Mouse (Mus musculus) heart, postnatal 0 days (tissue): ENCODE data around the gene Cfap298. TPM values are rescaled to one million over a fixed set of nuclear protein-coding genes. Genes with fewer than 3 reads are reported as not detected.

Source experiments
- ATAC-seq: fragments of 200-750 bp; cut with Nextera tagmentation; 2 replicates; pipeline ENCODE4 v1.8.0; 2017; ENCODE audit warnings: low read depth, moderate number of reproducible peaks, moderate library complexity; ENCODE audit not compliant: insufficient read depth
- DNase-seq: peaks from one replicate; pipeline ENCODE4 v3.0.0-alpha.2; 2016; ENCODE audit warnings: low spot score
- H3K27ac ChIP-seq: fragments of 300-500 bp; sonication (generic); 2 replicates; pipeline ENCODE4 v1.5.1; 2014; ENCODE audit warnings: low read depth, mild to moderate bottlenecking
- H3K27me3 ChIP-seq: fragments of 300-500 bp; sonication (generic); 2 replicates; pipeline ENCODE4 v1.6.1; 2014; ENCODE audit warnings: low read length, mixed read lengths; ENCODE audit not compliant: control insufficient read depth, insufficient read depth
- H3K36me3 ChIP-seq: fragments of 300-500 bp; sonication (generic); replicated peaks from 2 replicates; pipeline ENCODE4 v1.6.1; 2014; ENCODE audit warnings: low read length, mixed read lengths; ENCODE audit not compliant: control insufficient read depth, insufficient read depth
- H3K4me1 ChIP-seq: fragments of 300-500 bp; sonication (generic); 2 replicates; pipeline ENCODE4 v1.6.1; 2014; ENCODE audit warnings: antibody characterized with exemption; ENCODE audit not compliant: control insufficient read depth, insufficient read depth
- H3K4me2 ChIP-seq: fragments of 300-500 bp; sonication (generic); 2 replicates; pipeline ENCODE4 v1.6.1; 2014; ENCODE audit warnings: low read depth, mild to moderate bottlenecking, low read length, moderate library complexity
- H3K4me3 ChIP-seq: fragments of 300-500 bp; sonication (generic); 2 replicates; pipeline ENCODE4 v1.5.1; 2014; ENCODE audit warnings: low read depth, low read length
- H3K9ac ChIP-seq: fragments of 300-500 bp; sonication (generic); replicated peaks from 2 replicates; pipeline ENCODE4 v1.6.1; 2014; ENCODE audit warnings: low read depth, low read length, mixed read lengths
- H3K9me3 ChIP-seq: fragments of 300-500 bp; sonication (generic); replicated peaks from 2 replicates; pipeline ENCODE4 v1.6.1; 2016; ENCODE audit warnings: low read length; ENCODE audit not compliant: control insufficient read depth
- CTCF ChIP-seq: IDR thresholded peaks from 2 replicates; pipeline ENCODE4 v1.5.1; 2016; ENCODE audit warnings: antibody characterized with exemption, control low read depth, low read depth
- EP300 ChIP-seq: IDR thresholded peaks from 2 replicates; pipeline ENCODE4 v1.6.1; 2016; ENCODE audit warnings: antibody characterized with exemption, low read depth
- WGBS: fragments of 180-500 bp; shearing (Covaris S2); extraction: QIAGEN DNeasy Blood & Tissue Kit; methylation state at CpG from one replicate; pipeline ENCODE4 v1.1.7; 2014; 5-methylcytosine and 5-hydroxymethylcytosine counted together
- polyA plus RNA-seq: library from polyadenylated mRNA; unstranded; fragments of >200 nt; fragmentation: Nextera tagmentation; extraction: Ambion mirVana; gene quantifications from 2 replicates; pipeline ENCODE4 v1.2.1, GENCODE M21; 2015
- total RNA-seq: library from RNA; depleted of rRNA; stranded (reverse); fragments of >200 nt; gene quantifications from 2 replicates; pipeline ENCODE4 v1.2.3, GENCODE M21; 2014; ENCODE audit warnings: low replicate concordance

Cfap298 gene
- total and polyA plus RNA-seq, 2 experiments from 2014 or later, result 22.1 to 39.6 TPM

DNA sequence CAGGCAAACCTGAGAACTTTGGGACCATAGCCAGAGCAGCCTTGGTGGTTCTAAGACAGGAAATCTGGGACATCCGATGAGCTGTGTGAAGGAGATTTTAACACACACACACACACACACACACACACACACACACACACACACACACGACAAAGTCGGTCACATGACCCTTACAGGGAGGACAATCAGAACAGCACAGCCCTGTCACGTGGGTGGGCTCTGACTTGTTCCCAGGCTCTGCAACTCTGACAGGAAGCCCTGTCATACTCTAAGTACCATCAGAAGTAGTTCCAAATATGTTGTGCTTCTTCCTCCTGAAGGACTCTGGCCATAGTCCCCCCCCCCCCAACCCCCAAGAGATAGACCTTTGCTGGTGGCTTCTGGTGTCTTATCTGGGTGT is 33.5 kb downstream of the Cfap298 start:
- H3K27ac ChIP-seq, result peak overlapping the region; percentile 30; the same call in 1 of the 2 replicates
- H3K4me1 ChIP-seq, result peaks cover 21% of the 10 kb centered on the region
- no peak overlapping the region for H3K4me3 ChIP-seq
- H3K4me2 ChIP-seq, result no peak overlapping the region
- no peaks in the 10 kb centered on the region for H3K27me3 ChIP-seq
- H3K9me3 ChIP-seq, result no peaks in the 10 kb centered on the region
- DNase-seq, result peak; percentile 26
- peak; percentile 51 for ATAC-seq
- H3K9ac ChIP-seq, result no peak overlapping the region
- no peak for TF ChIP-seq EP300
- WGBS, result 41% methylated on average over 4 of the region's 4 CpGs
- no peaks in the 10 kb centered on the region for H3K36me3 ChIP-seq

DNA sequence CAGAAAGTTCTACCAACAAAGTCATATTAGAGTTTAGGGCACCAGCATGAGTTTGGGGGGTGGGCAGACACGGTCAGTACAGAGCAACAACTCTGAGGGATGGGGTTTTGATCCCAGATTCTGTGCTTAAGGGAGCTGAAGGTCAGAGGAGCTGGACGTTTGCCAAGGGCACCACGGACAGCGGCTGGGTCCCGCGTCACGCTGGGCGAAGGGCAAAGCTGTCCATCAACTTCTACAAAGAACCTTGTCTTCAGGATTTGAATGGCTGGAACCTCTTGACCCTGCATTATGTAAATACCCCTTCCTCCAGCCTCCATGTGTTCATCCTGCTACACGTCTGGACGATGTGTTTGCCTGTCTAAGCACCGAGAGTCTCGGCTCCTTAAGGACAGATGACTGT is 35.4 kb downstream of the Cfap298 start:
- Histone ChIP-seq H3K9me3 (no peaks in the 10 kb centered on the region), H3K4me2 (no peak overlapping the region), H3K27ac (no peak overlapping the region), H3K36me3 (no peaks in the 10 kb centered on the region), H3K27me3 (no peaks in the 10 kb centered on the region), H3K9ac (no peak overlapping the region), H3K4me3 (no peak overlapping the region), H3K4me1 (peaks cover 21% of the 10 kb centered on the region)
- ATAC-seq (no peak), DNase-seq (no peak)
- no peak for TF ChIP-seq EP300
- TF ChIP-seq CTCF, result no peak
- 45% methylated on average over 12 of the region's 12 CpGs for WGBS

DNA sequence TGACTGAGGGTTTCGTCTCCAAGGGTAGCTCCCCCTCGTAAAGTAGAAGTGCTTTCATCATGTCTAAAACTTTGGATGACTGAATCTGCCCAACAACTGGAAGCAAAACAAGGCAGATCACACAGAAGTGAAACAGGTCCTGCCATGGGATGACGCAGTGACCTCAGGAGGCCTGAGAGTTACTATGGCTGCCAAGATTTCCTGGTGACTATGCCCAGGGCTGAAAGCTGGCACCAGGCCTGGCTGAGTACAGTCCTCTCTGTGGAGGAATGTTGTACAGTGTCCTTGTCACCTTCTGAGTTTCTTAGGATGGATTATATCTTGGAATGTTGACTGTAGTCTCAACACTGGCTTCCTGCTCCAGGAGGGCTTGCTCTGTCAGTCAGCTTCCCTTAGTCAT is 37.3 kb downstream of the Cfap298 start:
- Histone ChIP-seq H3K27me3 (no peaks in the 10 kb centered on the region), H3K4me2 (no peak overlapping the region), H3K9ac (no peak overlapping the region), H3K9me3 (no peaks in the 10 kb centered on the region), H3K4me3 (no peak overlapping the region), H3K27ac (no peak overlapping the region), H3K36me3 (no peaks in the 10 kb centered on the region), H3K4me1 (peaks cover 21% of the 10 kb centered on the region)
- WGBS, result 61% methylated on average over 3 of the region's 3 CpGs
- peak; percentile 66 for DNase-seq
- ATAC-seq, result peak; percentile 78
- no peak for TF ChIP-seq CTCF
- no peak for TF ChIP-seq EP300

DNA sequence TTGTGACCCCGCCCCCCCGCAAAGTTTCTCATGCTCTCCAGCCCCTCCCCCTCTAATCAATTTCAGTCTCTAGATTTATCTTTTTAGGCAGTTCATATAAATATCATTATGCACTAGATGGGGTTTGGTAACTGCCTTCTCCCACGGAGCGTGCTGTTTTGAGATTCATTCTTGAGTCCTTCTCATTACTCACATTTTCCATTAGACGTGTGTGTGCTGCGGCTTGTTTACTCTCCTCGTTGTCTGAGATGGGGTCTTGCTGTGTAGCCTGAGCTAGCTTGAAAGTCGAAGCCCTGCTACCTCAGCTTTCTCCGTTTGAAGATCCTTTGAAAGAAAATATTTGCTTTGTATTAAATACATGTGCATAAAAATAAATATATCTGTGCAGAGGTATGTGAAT is 41.1 kb downstream of the Cfap298 start:
- no peak for DNase-seq
- no peak overlapping the region for H3K27ac ChIP-seq
- no peak overlapping the region for H3K4me3 ChIP-seq
- 48% methylated on average over 9 of the region's 9 CpGs for WGBS
- ATAC-seq, result no peak
- no peaks in the 10 kb centered on the region for H3K36me3 ChIP-seq
- H3K9me3 ChIP-seq, result no peaks in the 10 kb centered on the region
- no peak for TF ChIP-seq EP300
- no peak for TF ChIP-seq CTCF
- peaks cover 8% of the 10 kb centered on the region for H3K4me1 ChIP-seq
- 0 out of 2 replicates have a peak, but pooled peaks cover 3% of the 10 kb centered on the region for H3K27me3 ChIP-seq
- H3K4me2 ChIP-seq, result no peak overlapping the region
- no peak overlapping the region for H3K9ac ChIP-seq

DNA sequence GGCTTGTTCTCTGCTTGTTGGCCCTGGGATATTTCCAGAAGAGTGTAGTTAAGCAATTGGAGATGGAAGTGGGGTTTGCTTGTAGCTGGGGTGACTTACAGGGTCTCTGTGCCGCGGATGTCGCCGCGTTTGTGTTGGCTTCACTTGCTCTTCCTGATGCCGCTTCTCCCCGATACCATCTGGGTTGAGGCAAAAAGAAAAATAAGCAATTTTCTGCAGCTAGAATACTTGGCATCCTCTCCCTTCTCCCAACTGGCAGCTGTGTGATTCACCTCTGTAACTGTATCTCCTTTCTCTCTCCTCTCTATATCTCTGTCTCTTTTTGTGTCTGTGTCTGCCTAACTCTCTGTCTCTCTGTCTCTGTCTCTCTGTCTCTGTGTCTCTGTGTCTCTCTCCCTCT is 41.9 kb downstream of the Cfap298 start:
- DNase-seq (no peak), ATAC-seq (no peak)
- H3K27ac ChIP-seq, result no peak overlapping the region
- H3K36me3 ChIP-seq, result no peaks in the 10 kb centered on the region
- WGBS, result 68% methylated on average over 7 of the region's 7 CpGs
- no peak overlapping the region for H3K4me3 ChIP-seq
- H3K4me1 ChIP-seq, result peaks cover 4% of the 10 kb centered on the region
- TF ChIP-seq EP300 (no peak), CTCF (no peak)
- H3K9ac ChIP-seq, result no peak overlapping the region
- H3K9me3 ChIP-seq, result no peaks in the 10 kb centered on the region
- no peak overlapping the region for H3K4me2 ChIP-seq
- 0 out of 2 replicates have a peak, but pooled peaks cover 3% of the 10 kb centered on the region for H3K27me3 ChIP-seq

DNA sequence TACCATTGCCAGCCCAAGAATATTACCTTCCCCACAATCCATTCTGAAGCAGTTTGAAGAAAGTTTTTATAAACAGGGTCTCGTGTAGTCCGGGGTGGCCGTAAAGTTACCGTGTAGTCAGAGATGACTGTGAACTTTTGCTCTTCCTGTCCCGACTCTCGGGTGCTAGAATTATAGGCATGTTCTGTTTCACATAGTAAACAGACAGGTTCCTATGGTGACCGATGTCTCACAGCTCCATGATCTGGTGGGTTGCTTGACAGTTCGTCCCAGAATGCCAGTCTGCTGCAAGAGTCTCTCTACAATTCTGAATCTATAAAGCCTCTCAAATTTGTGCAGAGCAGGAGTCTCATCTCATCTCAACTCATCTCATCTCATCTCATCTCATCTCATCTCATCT is 42.8 kb downstream of the Cfap298 start:
- Histone ChIP-seq H3K4me1 (no peaks in the 10 kb centered on the region; the same call in 1 of the 2 replicates), H3K4me3 (no peak overlapping the region), H3K36me3 (no peaks in the 10 kb centered on the region), H3K27me3 (0 out of 2 replicates have a peak, but pooled peaks cover 3% of the 10 kb centered on the region), H3K4me2 (peak overlapping the region; percentile 24; the same call in 1 of the 2 replicates), H3K27ac (no peak overlapping the region), H3K9me3 (no peaks in the 10 kb centered on the region), H3K9ac (no peak overlapping the region)
- ATAC-seq (peak; percentile 70), DNase-seq (peak; percentile 71)
- no peak for TF ChIP-seq EP300
- no peak for TF ChIP-seq CTCF
- WGBS, result 16% methylated on average over 8 of the region's 8 CpGs
